Mouse (Mus musculus): ENCODE measurements around the gene Lcn2.
"Not testable (repeated sequence)": the region's sequence is repeated elsewhere in the genome, so short reads cannot be mapped to it uniquely, and the experiment has no call there.

The Lcn2 gene

DNA sequence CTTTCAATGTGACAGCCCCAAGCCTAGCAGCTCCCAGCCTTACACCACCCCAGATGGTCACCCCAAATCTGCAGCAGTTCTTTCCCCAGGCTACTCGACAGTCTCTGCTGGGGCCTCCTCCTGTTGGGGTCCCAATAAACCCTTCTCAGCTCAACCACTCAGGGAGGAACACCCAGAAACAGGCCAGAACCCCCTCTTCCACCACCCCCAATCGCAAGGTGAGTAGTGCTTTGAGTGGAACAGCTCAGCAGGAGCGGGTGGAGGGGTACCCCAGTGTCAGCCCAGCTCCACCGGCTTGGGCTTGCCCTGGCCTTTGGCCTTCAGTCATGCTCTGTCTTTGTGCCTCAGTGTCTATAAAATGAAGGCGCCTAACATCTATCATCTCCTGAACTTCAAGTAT is 20.7 kb downstream of the Lcn2 start:
- no peak for DNase-seq (ENCODE audit: low read depth)

DNA sequence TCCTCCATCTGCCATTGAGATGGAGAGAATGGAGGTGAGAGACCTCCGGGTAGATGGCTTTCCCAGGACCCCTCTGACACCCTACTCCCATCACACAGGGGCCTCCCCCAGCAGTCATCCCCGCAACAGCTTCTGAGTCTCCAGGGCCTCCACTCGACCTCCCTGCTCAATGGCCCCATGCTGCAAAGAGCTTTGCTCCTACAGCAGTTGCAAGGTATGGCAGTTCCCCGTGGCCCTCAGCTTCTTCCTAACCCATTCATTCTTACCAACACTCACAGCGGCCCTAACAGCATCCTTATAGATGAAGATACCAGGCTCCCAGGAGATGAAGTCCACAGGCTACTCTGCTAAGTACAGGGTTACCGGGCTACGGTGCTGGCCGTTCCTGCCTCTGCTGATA is 23.9 kb downstream of the Lcn2 start:
- DNase-seq (ENCODE audit: low read depth), result no peak

DNA sequence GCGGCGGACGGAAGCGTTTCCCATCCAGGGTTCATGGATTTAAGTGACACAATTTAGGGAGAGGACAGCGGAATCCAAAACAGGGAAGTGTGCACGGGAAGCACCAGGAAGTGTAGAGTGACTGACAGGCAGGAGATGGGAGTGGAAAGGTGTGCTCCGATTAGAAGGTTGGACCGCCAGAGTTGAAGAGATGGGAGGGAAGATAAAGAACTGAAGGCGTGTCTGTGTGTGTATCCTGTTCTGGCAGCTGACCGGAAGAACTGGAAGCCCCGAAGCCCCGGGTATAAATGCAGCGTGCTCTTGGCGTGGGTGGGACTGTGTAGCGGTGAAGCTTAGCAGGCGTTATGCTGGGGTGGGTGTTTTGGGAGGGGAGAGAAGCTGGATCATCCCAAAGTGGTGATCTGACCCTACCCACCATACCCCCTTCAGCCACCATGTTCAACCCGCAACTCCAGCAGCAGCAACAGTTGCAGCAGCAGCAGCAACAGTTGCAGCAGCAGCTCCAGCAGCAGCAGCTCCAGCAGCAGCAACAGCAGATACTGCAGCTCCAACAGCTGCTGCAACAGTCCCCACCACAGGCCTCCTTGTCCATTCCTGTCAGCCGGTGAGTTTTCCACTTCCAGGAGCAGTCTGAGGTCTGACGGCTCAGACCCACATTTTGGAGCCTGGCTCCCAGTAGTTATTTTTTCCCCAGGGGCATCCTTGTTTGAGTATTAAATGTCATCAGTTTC is 24.5 kb downstream of the Lcn2 start:
- no peak for DNase-seq (ENCODE audit: low read depth)

DNA sequence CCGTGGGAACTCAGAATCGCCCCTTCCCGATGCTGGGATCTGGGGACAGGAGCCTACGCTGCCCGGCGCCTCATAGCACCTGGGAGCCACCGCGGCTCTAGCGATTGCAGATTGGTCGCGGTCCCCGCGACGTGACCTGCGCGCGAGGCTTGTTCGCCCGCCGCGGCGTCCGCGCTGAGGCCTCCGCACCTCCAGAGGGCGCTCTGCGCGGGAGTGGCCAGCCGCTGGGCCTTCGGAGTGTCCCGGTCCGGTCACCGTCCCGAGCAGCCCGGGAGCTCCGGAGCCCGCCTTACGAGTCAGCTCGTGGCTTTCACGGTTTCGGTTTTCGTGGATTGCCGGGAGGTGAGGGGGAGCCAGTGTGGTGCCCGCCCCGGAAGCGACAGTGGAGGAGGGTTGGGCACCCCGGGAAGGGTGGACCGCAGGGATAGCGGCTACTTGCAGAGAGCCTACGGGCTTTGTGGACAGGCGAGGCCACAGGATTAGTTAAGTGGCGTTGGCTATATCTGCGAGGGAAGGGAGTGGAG is 25.2 kb downstream of the Lcn2 start:
- DNase-seq (ENCODE audit: low read depth), result peak; percentile 88

DNA sequence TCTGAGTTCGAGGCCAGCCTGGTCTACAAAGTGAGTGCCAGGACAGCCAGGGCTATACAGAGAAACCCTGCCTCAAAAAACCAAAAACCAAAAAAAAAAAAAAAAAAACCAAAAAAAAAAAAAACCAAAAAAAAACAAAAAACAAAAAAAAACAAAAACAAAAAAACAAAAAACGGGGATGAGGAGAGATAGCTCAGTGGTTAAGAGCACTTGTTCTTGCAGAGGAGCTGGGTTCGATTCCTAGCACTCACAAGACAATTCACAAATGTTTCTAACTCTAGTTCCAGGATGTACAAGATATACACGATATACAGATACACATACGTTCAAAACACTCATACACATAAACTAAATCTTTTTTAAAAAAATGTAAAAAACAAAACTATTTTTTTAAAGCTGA is 25.8 kb downstream of the Lcn2 start:
- not testable (repeated sequence) for DNase-seq (ENCODE audit: low read depth)

DNA sequence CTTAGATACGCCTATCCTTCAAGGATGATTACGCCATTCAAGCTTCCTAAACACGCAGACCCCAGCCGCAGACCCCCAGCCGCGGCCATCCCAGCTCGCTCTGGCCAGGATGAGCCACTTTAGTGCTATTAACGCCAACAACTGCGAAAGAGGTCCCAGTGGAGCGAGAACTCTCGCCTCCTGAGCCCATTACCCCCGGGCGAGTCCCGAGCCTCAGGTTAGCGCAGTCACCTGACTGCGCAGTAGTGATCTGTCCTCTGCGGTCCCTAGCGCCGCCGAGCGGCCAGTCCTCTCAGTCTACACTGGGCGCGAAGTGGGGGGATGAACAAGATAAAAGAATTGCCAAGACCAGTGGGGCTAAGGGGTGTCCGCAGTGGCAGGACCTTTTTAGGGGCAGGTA is 26.6 kb downstream of the Lcn2 start:
- peak; percentile 67 for DNase-seq (ENCODE audit: low read depth)

DNA sequence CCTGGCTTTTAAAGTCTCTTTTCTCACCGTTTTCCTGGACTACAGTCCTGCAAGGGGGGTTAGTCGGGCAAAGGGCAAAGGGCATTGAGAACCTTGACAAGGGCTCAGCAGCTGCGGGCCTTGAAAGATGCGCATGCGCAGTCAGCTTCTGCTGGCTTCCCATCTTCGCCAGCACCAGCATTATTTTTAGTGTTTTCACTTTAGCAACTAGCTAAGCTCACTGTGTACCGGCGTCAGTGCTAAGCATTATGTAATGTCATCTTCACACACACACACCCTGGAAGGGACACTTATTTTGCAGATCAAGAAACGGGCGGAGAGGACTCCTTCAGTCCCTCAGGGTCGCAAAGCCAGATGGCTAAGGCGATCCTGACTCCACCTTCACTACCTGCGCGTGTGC is 27.3 kb downstream of the Lcn2 start:
- peak; percentile 83 for DNase-seq (ENCODE audit: low read depth)

DNA sequence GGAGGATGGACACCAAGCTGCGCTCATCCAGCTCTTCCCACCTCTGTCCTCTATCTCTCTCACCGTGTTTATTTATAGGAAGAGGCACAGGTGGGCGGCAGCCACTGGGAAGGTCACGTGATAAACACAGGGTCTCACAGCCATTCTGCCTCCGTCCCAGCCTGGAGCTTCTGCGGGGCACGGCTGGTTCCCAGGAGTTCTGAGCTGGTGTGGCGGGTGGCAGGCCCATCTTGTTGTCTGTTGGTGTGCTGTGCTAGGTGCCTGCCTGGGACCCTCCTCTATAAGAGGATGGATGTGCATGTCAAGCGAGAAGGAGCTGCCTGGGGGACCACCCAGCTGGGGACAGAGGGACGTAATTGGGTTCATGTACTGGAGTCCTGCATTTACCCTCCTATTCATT is 29.7 kb downstream of the Lcn2 start:
- no peak for DNase-seq (ENCODE audit: low read depth)

DNA sequence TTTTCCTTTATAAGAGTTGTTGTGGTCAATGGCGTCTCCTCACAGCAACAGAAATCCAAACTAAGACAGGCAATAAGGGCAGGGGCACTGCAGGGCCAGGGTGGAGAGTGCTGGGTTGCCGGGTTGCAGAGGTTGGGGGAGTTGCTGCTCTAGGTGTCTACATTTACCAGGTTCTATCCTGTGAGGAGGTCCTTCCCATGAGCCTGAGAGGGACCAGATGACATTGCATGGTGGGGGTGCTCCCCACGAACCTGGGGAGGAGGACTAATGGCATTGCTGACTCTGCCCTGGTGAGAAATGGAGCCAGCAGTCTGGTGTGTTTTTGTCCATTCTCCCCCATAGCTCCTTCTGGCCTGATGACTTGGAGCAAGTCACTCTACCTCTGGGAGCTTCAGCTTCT is 30.3 kb downstream of the Lcn2 start:
- no peak for DNase-seq (ENCODE audit: low read depth)

DNA sequence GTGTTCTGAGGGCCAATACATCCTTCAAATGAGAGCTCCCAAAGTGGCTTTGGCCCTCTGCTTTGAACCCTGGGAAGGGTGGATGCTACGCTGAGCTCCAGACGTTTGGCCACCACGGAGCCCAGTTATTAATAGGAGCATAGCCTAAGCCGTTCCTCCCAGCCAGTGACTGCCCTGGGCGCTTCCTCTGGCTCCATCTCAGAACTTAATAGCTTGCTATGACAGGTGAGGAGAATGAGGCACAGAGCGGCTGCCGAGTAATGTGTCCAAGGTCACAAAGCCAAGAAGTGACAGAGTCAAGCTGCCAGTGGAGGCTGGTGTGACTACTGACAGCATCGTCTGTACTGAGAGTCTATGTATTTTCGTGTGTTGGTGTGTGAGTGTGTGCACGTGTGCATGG is 31.8 kb downstream of the Lcn2 start:
- no peak for DNase-seq (ENCODE audit: low read depth)

DNA sequence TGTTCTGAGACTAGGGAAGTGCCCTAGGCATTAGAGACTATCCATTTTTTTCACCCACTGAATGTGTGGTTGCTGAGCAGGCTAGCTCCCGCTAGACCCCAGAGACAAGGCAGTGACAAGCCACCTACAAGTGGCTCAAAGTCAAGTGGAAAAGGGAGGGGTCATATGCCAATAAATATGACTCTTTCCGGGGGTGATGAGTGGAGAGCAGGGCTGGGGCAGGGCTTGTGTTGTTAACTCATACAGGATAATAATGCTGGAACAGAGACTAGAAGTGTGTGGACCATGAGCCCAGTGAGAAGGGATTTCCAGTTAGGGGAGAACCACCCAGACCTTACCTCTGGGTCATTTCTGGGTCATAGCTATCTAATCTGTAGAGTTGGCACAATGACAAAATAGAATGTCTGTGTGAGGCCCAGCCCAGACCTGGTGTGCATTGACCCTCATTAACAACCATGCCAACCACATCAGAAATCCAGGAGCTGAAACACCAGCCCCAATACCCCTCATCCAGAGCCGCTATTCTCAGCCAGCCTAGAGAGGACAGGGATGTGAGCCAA is 33.6 kb downstream of the Lcn2 start:
- no peak for DNase-seq (ENCODE audit: low read depth)

DNA sequence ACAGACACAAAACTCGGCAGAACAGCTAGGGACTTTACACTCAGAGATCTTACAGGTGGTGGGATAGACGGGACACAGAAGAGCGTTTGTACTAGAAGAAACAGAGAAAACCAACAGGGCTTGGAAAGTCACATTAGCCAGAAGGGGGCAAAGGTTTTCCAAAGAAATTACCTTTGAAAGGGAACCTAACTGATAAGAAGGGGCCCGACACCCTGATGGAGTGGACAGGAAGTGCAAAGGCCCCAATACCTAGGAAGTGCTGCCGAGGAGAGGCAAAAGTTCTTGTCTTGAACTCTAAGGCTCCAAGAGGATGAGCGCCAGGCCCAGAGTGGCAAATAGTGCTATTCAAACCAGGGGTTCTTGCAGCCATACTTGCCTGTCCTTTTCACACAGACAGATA is 34.2 kb downstream of the Lcn2 start:
- no peak for DNase-seq (ENCODE audit: low read depth)

DNA sequence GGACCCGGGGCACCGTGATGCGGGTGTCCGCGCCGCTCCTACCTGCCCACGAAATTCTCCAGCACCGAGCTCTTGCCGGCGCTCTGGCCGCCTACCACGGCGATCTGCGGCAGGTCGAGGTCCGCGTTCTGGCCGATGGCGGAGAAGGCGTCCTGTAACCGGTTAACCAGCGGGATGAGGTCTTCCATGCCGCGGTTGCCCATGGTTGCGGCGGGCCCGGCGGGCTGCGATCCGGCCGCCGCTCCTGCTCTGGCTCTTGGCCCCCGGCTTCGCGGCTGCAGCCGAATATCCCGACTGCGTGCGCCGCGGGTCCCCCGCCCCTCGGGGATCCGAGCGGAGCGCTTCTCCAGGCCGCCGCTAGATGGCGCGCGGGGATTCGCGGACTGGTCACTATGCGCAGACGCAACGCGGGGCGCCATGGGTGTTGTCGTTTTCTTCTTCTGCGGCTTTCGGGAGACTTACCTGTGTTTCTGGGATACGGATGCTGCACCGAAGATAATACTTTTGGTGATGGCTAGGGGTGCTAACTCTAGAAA is 35.0 kb downstream of the Lcn2 start, which contains the start of gene Dnm1:
TSS of gene Dnm1 (minus strand) at position 332 of the 536 bp plus-strand sequence.
- DNase-seq (ENCODE audit: low read depth), result peak; percentile 89

DNA sequence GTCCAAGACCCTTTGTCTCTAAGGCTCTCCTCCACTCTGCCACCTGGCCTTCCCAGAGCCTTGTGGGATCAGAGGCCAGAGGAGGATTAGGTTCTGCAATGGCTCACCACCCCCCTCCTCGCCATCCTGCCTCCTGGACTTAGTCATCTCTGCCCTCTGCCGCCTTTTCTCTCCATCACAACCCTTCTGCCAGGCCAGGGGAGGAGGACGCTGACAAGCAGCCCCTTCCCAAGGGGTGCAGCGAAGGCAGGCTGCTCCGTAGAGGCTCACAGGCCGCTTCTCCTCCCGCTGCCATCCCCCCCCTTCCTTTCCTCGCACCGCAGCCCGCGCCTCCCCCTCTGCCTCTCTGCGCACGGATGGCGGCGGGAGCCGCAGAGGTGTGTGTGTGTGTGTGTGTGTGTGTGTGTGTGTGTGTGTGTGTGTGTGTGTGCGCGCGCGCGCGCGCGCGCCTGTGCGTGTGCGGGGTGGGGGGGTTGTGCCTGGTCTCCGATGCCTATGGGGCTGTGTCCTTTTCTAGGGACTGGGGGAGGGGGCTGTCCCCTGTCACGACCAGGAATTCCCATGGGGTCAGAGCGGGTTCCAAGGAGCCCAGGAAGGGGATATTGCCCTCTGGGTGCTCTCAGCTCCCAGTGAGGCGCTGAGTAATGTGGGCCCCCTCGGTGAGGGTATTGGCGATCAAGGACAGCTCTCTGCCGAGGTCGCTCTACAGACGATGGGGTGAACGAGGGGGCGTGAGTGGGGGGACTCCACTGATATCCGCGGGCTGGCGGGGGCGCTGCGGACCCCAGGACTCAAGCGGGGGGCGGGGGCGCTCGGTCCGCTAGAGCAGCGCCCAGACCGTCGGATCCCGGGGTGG is 35.7 kb downstream of the Lcn2 start, which contains the start of gene Ciz1:
TSS of gene Ciz1 (plus strand) at position 177 of the 856 bp plus-strand sequence.
- peak; percentile 67 for DNase-seq (ENCODE audit: low read depth)

DNA sequence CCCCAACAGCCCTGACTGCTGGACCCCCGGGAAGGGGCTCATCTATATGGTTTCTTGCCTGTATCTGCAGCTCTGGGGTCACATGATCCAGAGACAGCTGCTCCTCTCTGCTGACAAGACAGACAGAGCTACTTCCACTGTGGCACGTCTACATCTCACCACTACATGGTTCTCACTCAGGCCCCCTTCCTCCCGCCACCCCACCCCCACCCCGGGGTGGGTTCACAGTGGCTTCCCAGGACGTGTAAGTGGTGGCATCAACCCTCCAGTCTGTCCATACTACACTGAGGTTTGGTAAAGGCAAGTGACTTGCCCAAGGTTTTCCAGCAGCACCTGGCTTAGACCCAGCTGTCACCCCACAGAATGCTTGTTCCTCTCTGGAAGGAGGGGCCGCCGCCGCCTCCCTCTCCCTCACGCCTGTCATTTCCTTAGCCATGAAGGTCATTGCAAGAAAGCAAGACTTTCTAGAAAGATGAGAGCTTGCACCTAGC is 36.5 kb downstream of the Lcn2 start:
- no peak for DNase-seq (ENCODE audit: low read depth)

DNA sequence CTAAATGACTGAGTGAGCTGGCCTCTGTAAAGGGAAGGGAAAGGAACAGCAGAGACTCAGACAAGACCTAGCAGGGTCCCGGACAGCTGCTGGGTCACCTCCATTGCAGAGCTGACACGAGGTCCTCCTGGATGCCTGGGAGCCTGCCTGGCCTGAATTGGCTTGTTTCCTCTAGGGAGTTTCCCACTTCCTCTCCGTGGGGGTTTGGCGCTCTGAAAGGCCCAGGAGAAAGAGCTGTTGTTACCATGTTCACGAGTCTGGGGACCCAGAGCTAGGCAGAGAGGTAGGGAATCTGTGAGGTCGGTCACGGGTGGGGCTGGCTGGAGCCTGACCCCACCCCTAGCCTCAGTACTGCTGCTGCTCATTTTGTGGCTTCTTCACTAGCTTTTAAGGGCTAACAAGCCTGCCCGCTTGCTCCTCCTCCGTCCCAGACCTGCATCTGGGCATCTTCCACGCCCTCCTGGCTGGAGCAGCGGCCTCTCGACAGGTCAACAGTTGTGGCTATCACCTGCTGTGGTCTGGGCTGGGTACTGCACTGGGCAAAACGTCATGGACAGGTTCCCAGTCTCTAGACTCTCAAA is 37.5 kb downstream of the Lcn2 start:
- DNase-seq (ENCODE audit: low read depth), result no peak

DNA sequence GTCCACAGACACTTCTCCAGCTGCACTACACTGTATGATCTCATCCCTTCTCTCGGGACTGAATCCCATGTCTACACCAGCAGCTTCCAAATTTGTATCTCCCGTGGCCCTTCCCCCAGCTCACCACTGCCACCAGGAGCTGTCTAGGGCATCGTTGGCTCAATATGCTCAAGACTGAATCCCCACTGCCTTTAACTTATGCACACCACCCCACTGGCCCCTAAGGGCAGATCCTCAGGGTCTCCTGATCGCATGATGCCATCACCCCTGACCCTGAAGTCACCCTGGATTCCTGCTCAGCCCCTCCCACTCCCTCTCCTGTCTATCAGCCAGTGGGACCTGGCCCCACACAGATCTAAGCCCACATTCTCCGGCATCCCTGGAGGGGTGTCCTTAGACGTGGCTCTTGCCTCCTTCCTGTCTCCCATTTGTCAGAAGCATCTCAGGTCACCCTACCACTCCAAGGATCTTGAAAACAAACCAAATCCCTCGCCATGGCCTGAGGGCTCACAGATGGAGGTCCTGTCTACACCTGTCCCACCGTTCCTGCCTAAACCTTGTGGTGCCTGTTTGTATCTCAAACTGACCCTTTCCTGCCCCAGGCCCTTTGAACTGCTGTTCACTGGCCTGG is 38.3 kb downstream of the Lcn2 start:
- no peak for DNase-seq (ENCODE audit: low read depth)

DNA sequence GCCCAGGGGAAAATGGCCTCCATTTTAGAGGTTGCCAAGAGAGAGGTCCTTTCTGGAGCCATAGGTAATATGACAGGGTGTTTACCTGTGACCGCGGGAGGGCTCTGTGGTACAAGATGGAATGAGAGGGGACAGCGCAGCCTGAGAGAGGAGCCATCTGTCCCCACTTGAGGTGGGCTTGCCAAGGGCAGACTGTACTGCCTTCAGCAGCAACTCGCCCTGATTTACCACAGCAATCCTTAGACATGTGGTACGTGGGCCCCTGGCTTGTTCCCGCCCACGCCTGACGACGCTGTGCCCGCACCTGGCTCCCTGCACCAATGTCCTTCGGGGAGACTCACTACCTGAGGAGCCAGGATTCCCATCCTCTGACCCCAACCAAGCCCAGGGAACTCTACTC is 39.7 kb downstream of the Lcn2 start:
- no peak for DNase-seq (ENCODE audit: low read depth)

DNA sequence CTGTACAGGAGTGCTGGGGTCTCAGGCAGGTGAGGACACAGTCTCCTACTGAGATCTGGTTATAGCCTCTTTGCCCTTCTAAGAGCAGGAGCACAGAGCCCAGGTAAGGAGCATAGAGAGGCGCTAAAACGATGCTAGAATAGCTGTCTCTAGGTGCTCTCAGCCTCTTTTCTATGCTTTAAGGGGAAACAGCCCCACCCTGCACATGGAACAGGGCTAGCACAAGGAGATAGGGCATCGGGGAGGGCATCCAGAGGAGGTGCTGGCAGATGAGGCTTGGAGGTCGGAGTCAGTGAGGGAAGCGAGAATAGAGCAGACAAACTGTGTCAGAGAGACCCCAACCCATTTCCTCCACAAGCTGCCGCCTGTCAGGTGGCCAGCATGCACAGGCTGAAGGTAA is 41.0 kb downstream of the Lcn2 start:
- DNase-seq (ENCODE audit: low read depth), result no peak

DNA sequence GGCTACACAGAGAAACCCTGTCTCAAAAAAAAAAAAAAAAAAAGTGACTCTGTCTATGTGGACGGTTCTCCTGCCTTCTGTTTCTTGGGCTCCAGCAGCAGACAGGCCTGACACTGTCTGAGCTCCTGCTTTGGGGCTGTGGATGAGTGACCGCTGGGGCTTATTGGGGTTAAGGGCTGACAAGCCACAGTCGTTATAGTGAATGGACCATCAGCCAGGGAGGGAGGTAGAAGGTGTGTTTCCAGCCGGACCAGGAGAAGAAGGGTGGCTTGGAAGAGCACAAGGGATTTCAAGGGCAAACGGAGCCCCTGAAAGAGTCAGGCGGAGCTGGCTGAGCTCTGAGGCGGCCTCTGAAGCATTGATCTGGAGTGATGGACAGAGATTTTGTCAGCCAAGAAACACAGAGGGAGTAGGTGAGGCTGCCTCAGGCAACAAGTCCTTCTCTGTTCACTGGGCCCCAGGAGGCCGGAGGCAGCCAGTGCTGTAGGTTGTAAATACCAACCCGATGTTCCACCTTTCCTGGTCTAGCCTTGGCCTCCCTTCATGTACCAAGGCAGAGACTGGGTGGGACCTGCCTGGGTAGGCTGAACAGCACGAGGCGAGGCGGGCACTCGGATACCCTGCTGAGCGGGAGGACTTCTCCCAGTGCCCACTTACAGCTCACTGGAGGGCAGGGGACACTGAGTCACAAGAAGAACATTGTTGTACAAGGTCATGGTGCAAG is 43.3 kb downstream of the Lcn2 start:
- DNase-seq (ENCODE audit: low read depth), result no peak

DNA sequence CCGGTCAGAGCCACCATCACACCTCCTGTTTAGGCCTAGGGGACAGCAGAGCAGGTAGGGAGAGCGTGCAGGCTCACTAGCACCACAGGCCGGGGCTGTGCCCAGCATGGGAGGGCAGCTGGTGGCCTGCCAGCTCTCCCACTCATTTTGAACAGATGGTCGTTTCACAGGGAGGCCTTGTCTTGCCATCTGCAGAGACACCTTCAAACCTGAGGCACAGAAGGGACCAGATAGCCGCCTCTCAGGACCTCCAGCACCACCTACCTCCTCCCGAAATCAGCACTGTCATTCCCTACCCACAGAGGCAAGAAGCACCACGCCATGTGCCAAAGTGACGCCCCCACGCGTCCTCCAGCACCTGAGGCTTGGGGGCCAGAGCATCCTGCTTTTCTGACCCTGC is 44.0 kb downstream of the Lcn2 start:
- no peak for DNase-seq (ENCODE audit: low read depth)

Measured in naive thymus-derived CD4-positive, alpha-beta T cell, adult 2 months (primary cell).